Mouse (Mus musculus): Measurements from ENCODE around the gene Tnr. TPM values are rescaled to one million over a fixed set of nuclear protein-coding genes. Genes with fewer than 3 reads are reported as not detected.

The Tnr gene
- polyA plus RNA-seq, 1 experiment, result not detected

DNA sequence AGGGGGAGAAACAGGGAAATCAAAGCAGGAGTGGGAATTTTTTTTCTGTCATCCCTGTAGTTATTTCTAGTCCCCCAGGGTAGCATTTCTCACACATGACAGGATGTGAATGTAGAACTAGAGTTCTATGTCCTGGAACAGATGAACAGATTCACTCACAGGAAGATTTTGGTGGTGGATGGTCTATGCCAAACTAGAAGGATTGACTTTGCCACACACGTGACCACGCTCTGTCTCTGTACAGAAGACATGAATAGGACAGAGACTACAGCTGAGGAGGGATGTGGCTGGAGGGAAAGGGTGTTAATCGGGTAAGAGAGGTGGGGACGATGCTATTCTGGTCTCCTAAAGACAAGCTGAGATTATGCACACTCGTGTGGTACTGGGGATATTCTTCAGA lies 51.1 kb downstream of the Tnr start:
- H3K27ac ChIP-seq (ENCODE audit: insufficient read depth, low read length), result no peak overlapping the region
- H3K4me3 ChIP-seq (ENCODE audit: extremely low read depth, insufficient read depth, insufficient read length), result no peak overlapping the region
- DNase-seq (ENCODE audit: low read depth in 1 of 2, low spot score in 2 of 2), result no peak
- no peaks in the 10 kb centered on the region for H3K4me1 ChIP-seq (ENCODE audit: control insufficient read depth, insufficient read depth, insufficient read length)
- no peak for TF ChIP-seq CTCF (IDR thresholded peaks at IDR 0.05; ENCODE audit: extremely low read depth, insufficient read depth, insufficient read length, insufficient replicate concordance)
- TF ChIP-seq POLR2A (IDR thresholded peaks at IDR 0.05; ENCODE audit: low read depth, low read length), result no peak
- H3K36me3 ChIP-seq (ENCODE audit: control insufficient read depth, insufficient read depth, low read length), result no peaks in the 10 kb centered on the region
- no peaks in the 10 kb centered on the region for H3K27me3 ChIP-seq (ENCODE audit: control insufficient read depth, insufficient read depth, low read length)
- WGBS, result 82% methylated on average over 5 of the region's 5 CpGs

DNA sequence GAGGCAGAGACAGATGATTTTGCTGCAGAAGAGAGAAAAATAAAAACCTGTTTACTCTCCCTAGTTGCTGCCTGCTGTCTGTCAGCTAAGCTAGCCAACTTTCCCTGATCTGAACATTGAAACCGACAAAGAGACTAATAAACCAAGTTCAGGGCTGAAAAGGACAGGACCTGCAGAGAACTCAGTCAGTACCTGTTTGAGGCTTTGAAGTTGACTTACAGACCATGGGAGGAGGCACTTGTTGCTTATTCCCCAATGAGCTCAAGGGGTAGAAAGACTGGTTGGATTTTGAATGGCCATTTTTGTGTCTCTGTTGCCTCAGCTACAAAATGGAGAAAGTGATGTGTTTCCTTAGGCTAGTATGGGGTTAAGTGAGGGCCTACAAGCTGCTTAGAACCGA lies 52.7 kb downstream of the Tnr start:
- TF ChIP-seq CTCF (IDR thresholded peaks at IDR 0.05; ENCODE audit: extremely low read depth, insufficient read depth, insufficient read length, insufficient replicate concordance) (no peak), POLR2A (IDR thresholded peaks at IDR 0.05; ENCODE audit: low read depth, low read length) (no peak)

DNA sequence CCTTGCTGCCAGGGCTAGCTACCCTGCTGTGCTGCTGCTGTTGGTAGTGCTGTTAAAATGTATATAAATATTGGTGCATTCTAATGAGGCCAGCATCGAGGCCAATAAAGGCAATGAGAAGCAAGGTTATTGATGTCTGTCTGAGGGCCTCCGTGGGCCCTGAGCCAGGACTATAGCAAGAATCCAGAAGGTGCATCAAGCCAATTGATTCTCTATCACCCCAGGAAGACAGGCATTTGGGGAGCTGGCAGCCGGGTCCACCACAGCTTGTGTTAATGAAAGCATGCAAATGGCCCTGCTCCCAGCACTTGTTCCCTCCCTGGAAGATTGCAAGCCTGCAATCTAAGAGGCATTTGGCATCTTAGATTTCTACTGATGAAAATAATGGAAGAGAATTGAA lies 54.8 kb downstream of the Tnr start:
- TF ChIP-seq CTCF (IDR thresholded peaks at IDR 0.05; ENCODE audit: extremely low read depth, insufficient read depth, insufficient read length, insufficient replicate concordance) (no peak), POLR2A (IDR thresholded peaks at IDR 0.05; ENCODE audit: low read depth, low read length) (no peak)
- no peak overlapping the region for H3K27ac ChIP-seq (ENCODE audit: insufficient read depth, low read length)
- no peaks in the 10 kb centered on the region for H3K36me3 ChIP-seq (ENCODE audit: control insufficient read depth, insufficient read depth, low read length)
- H3K27me3 ChIP-seq (ENCODE audit: control insufficient read depth, insufficient read depth, low read length), result no peaks in the 10 kb centered on the region
- no peak overlapping the region for H3K4me3 ChIP-seq (ENCODE audit: extremely low read depth, insufficient read depth, insufficient read length)
- WGBS, result 38% methylated on average over 3 of the region's 3 CpGs
- no peaks in the 10 kb centered on the region for H3K4me1 ChIP-seq (ENCODE audit: control insufficient read depth, insufficient read depth, insufficient read length)
- DNase-seq (ENCODE audit: low read depth in 1 of 2, low spot score in 2 of 2), result no peak

More for the DNA sequence above, 52.7 kb downstream of the Tnr start:
- Histone ChIP-seq H3K27me3 (ENCODE audit: control insufficient read depth, insufficient read depth, low read length) (no peaks in the 10 kb centered on the region), H3K36me3 (ENCODE audit: control insufficient read depth, insufficient read depth, low read length) (no peaks in the 10 kb centered on the region), H3K27ac (ENCODE audit: insufficient read depth, low read length) (no peak overlapping the region), H3K4me1 (ENCODE audit: control insufficient read depth, insufficient read depth, insufficient read length) (no peaks in the 10 kb centered on the region), H3K4me3 (ENCODE audit: extremely low read depth, insufficient read depth, insufficient read length) (no peak overlapping the region)
- no peak for DNase-seq (ENCODE audit: low read depth in 1 of 2, low spot score in 2 of 2)
- WGBS, result 55% methylated on average over 2 of the region's 2 CpGs

DNA sequence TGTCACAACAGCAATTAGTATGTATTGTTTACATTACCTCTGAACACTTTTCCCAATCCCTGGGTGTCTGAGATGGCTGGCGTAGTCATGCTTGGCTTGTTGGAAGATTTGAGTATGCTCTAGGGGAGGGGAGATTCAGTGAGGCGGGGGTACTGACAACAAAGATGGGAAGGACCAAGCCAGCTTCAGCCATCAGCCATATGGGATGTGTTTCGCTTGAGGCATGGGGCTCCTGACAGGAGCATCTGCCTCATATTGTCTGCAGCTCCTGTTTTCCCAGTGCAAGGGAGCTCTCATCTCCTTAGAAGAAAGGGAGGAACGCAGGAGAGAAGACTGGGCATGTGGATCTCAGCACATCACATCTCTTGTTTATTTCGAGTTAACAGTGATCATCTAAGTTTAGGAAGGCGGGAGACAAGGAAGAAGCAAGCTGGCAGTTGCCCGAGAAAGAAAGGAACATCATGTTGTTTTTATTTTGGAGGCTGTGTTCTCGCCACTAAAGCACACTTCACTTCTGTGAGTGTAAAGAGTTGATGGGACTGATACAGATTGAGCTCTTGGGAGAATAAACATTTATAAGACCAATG lies 56.9 kb downstream of the Tnr start:
- Histone ChIP-seq H3K4me3 (ENCODE audit: extremely low read depth, insufficient read depth, insufficient read length) (no peak overlapping the region), H3K27ac (ENCODE audit: insufficient read depth, low read length) (no peak overlapping the region), H3K4me1 (ENCODE audit: control insufficient read depth, insufficient read depth, insufficient read length) (no peaks in the 10 kb centered on the region), H3K36me3 (ENCODE audit: control insufficient read depth, insufficient read depth, low read length) (no peaks in the 10 kb centered on the region), H3K27me3 (ENCODE audit: control insufficient read depth, insufficient read depth, low read length) (no peaks in the 10 kb centered on the region)
- 74% methylated on average over 8 of the region's 8 CpGs for WGBS
- TF ChIP-seq POLR2A (IDR thresholded peaks at IDR 0.05; ENCODE audit: low read depth, low read length), result no peak
- TF ChIP-seq CTCF (IDR thresholded peaks at IDR 0.05; ENCODE audit: extremely low read depth, insufficient read depth, insufficient read length, insufficient replicate concordance), result no peak
- DNase-seq (ENCODE audit: low read depth in 1 of 2, low spot score in 2 of 2), result no peak

DNA sequence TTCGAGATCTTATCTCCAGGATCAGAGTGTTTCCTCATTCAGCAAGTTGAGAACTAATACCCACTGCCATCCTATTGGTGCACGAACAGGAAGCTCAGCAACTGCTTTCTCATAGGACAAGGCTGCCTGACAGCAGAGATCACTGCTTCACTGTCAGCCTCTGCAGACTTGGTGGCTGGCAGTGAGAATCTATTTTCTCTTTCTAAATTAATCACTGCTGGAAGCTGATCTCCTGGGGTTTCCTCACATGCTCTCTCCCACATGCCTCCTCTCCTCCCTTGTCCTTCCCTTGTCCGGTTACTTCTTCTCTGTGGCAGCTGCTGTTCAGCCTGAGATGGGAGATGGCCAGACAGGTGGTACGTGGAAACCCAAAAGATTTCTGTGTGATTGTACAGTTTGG lies 60.3 kb downstream of the Tnr start:
- WGBS, result 56% methylated on average over 4 of the region's 4 CpGs
- TF ChIP-seq POLR2A (IDR thresholded peaks at IDR 0.05; ENCODE audit: low read depth, low read length), result no peak
- TF ChIP-seq CTCF (IDR thresholded peaks at IDR 0.05; ENCODE audit: extremely low read depth, insufficient read depth, insufficient read length, insufficient replicate concordance), result no peak
- H3K4me1 ChIP-seq (ENCODE audit: control insufficient read depth, insufficient read depth, insufficient read length), result no peaks in the 10 kb centered on the region
- no peaks in the 10 kb centered on the region for H3K27me3 ChIP-seq (ENCODE audit: control insufficient read depth, insufficient read depth, low read length)
- H3K4me3 ChIP-seq (ENCODE audit: extremely low read depth, insufficient read depth, insufficient read length), result no peak overlapping the region
- no peak for DNase-seq (ENCODE audit: low read depth in 1 of 2, low spot score in 2 of 2)
- H3K27ac ChIP-seq (ENCODE audit: insufficient read depth, low read length), result no peak overlapping the region
- H3K36me3 ChIP-seq (ENCODE audit: control insufficient read depth, insufficient read depth, low read length), result no peaks in the 10 kb centered on the region

DNA sequence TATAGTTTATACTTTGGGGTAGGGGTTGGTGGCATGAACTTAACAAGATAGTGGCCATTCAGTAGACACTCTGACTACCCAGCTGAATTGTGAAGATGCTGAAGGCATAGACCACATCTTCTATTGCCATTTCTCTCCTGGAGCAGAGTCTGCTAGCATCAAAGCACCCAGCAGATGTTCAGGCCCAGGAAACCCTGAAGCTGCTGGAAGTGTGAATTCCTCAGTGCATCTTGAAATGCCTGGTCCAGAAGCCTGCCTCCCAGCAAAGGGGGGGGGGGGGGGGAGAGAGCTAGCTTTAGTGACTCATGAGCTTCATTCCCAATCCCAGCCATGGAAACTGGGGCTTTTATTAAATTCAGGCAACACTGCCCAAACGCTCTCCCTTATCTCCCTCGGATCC lies 65.2 kb downstream of the Tnr start:
- DNase-seq (ENCODE audit: low read depth in 1 of 2, low spot score in 2 of 2), result no peak
- TF ChIP-seq POLR2A (IDR thresholded peaks at IDR 0.05; ENCODE audit: low read depth, low read length), result no peak
- no peak for TF ChIP-seq CTCF (IDR thresholded peaks at IDR 0.05; ENCODE audit: extremely low read depth, insufficient read depth, insufficient read length, insufficient replicate concordance)
- Histone ChIP-seq H3K27ac (ENCODE audit: insufficient read depth, low read length) (no peak overlapping the region), H3K36me3 (ENCODE audit: control insufficient read depth, insufficient read depth, low read length) (no peaks in the 10 kb centered on the region), H3K4me1 (ENCODE audit: control insufficient read depth, insufficient read depth, insufficient read length) (no peaks in the 10 kb centered on the region), H3K27me3 (ENCODE audit: control insufficient read depth, insufficient read depth, low read length) (no peaks in the 10 kb centered on the region), H3K4me3 (ENCODE audit: extremely low read depth, insufficient read depth, insufficient read length) (no peak overlapping the region)
- WGBS, result 78% methylated on average over 2 of the region's 2 CpGs
